Mouse (Mus musculus): ENCODE data around the gene Klhdc9. TPM values are rescaled to one million over a fixed set of nuclear protein-coding genes. Genes with fewer than 3 reads are reported as not detected.

Klhdc9 gene
- total RNA-seq, 2 experiments from 2014 or later = 6.8 to 7.4 TPM

DNA sequence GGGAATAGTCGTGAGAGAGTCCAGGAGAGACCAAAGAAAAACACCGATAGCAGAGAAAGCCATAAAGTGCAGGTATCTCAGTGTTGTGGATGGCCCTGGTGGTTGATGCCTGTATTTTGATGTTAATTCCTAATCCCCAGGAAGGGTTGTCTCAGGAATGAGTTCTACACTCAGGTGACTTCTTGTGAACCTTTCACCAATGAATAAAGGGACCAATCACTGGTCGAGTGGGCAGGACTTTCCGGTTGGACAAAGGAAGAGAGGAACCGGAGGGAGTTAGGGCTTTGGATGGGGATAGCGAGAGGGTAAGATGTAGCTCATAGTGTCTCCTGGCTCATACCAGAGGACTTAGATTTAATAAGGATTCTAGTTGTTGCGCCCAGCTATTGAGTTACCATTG is 40.9 kb downstream of the Klhdc9 start:
- DNase-seq (ENCODE audit: low spot score in 2 of 2) = no peak

- DNase-seq (ENCODE audit: low spot score in 2 of 2) = no peak
Measured at GRCm38 (mm10) chr1:171309321-171309720, 51.3 kb downstream of the Klhdc9 start.

Other genes starting within 250 kb of the Klhdc9 start
- gene Cfap126, start 246.9 kb downstream of the Klhdc9 start, total RNA-seq (2021) = 1 to 10 TPM; 1.8 to 3.9 TPM
- 100 to 1,000 TPM; 196 to 214 TPM for gene Sdhc, start 210.2 kb downstream of the Klhdc9 start, total RNA-seq (2021)
- not detected for gene Mpz, start 210.1 kb downstream of the Klhdc9 start, total RNA-seq (2021)
- gene Pcp4l1, start 164.5 kb downstream of the Klhdc9 start, total RNA-seq (2021) = 10 to 100 TPM; 43.1 to 44.4 TPM
- gene Nr1i3, start 146.8 kb downstream of the Klhdc9 start, total RNA-seq (2021) = under 1 TPM in 1 of 2 experiments, not detected in 1; 0.12 TPM
- gene Tomm40l, start 138.3 kb downstream of the Klhdc9 start, total RNA-seq (2021) = 10 to 100 TPM; 66.3 to 75.2 TPM
- 1 to 10 TPM; 1.3 to 3.2 TPM for gene Apoa2, start 135.7 kb downstream of the Klhdc9 start, total RNA-seq (2021)
- 10 to 100 TPM; 14.4 to 14.6 TPM for gene Fcer1g, start 126.4 kb downstream of the Klhdc9 start, total RNA-seq (2021)
- 10 to 100 TPM; 31.5 to 34.6 TPM for gene Adamts4, start 110.4 kb downstream of the Klhdc9 start, total RNA-seq (2021)
- 100 to 1,000 TPM; 274 to 282 TPM for gene Ndufs2, start 109.4 kb downstream of the Klhdc9 start, total RNA-seq (2021)
- gene B4galt3, start 90.5 kb downstream of the Klhdc9 start, total RNA-seq (2021) = 10 to 100 TPM; 54.8 to 62.8 TPM
- gene Ppox, start 79.6 kb downstream of the Klhdc9 start, total RNA-seq (2021) = 10 to 100 TPM; 24.2 to 25.2 TPM
- 10 to 100 TPM; 49.2 to 53.6 TPM for gene Usp21, start 72.8 kb downstream of the Klhdc9 start, total RNA-seq (2021)
- 100 to 1,000 TPM; 112 TPM for gene Ufc1, start 65.8 kb downstream of the Klhdc9 start, total RNA-seq (2021)
- gene Dedd, start 31.7 kb downstream of the Klhdc9 start, total RNA-seq (2021) = 10 to 100 TPM; 32.4 to 32.7 TPM
- gene Nit1, start 15.2 kb downstream of the Klhdc9 start, total RNA-seq (2021) = 10 to 100 TPM; 40.5 to 41.4 TPM
- 100 to 1,000 TPM; 123 to 135 TPM for gene Pfdn2, start 15.1 kb downstream of the Klhdc9 start, total RNA-seq (2021)
- 1 to 10 TPM; 2.1 to 3.1 TPM for gene Nectin4, start 9.3 kb upstream of the Klhdc9 start, total RNA-seq (2021)
- 1 to 10 TPM; 2.1 to 2.4 TPM for gene Arhgap30, start 28.2 kb upstream of the Klhdc9 start, total RNA-seq (2021)
- 100 to 1,000 TPM; 129 to 135 TPM for gene Usf1, start 50.5 kb upstream of the Klhdc9 start, total RNA-seq (2021)
- gene Tstd1, start 58.1 kb upstream of the Klhdc9 start, total RNA-seq (2021) = 1 to 10 TPM; 2.6 to 2.9 TPM
- gene F11r, start 76.7 kb upstream of the Klhdc9 start, total RNA-seq (2021) = 1 to 10 TPM; 6.9 to 7.7 TPM
- gene Alyref2, start 142.7 kb upstream of the Klhdc9 start, total RNA-seq (2021) = 1 to 10 TPM; 7.5 to 8.9 TPM
- gene Itln1, start 174.5 kb upstream of the Klhdc9 start, total RNA-seq (2021) = not detected
- not detected for gene Cd244a, start 198.4 kb upstream of the Klhdc9 start, total RNA-seq (2021)
- gene Ly9, start 246.6 kb upstream of the Klhdc9 start, total RNA-seq (2021) = not detected